Mouse (Mus musculus) gastrocnemius, adult 18-20 months (tissue): ENCODE results near the gene Mmaa. TPM values are rescaled to one million over a fixed set of nuclear protein-coding genes. Genes with fewer than 3 reads are reported as not detected.

Experiments
- DNase-seq: peaks from one replicate; pipeline ENCODE4 v3.0.0; 2021; ENCODE audit warnings: low spot score
- long read RNA-seq, 2 experiments: library from polyadenylated mRNA; stranded (forward); transcript quantifications; one replicate each; pipeline ENCODE4 v2.0.0; 2021
- total RNA-seq, 2 experiments: library from RNA; stranded (reverse); gene quantifications; 2 replicates each; pipeline ENCODE4 v1.2.3; 2021

Gene Mmaa
- total RNA-seq, result 10 to 100 TPM; 17.3 to 19.3 TPM
- long read RNA-seq, experiment 1, full-length matches to known transcripts, result 5 of 30 reads
- long read RNA-seq, experiment 1, partial matches to known transcripts, result 13 of 30 reads
- long read RNA-seq, experiment 1, other reads (novel, unspliced or antisense), result 12 of 30 reads
- long read RNA-seq, experiment 2, full-length matches to known transcripts, result 3 of 27 reads
- long read RNA-seq, experiment 2, partial matches to known transcripts, result 13 of 27 reads
- long read RNA-seq, experiment 2, other reads (novel, unspliced or antisense), result 11 of 27 reads

GRCm38 (mm10) chr8:79294610-79295275 is at the start of gene Mmaa:
Gene Mmaa, minus strand, starts transcription at chr8:79294937.
- DNase-seq, result peak; percentile 96

GRCm38 (mm10) chr8:79341236-79341635 is 46.5 kb upstream of the Mmaa start:
- no peak for DNase-seq

GRCm38 (mm10) chr8:79339555-79339954 is 44.8 kb upstream of the Mmaa start:
- DNase-seq, result peak; percentile 43

GRCm38 (mm10) chr8:79338619-79339018 is 43.9 kb upstream of the Mmaa start:
- DNase-seq, result no peak

GRCm38 (mm10) chr8:79332109-79332900 is 37.6 kb upstream of the Mmaa start:
- no peak for DNase-seq

GRCm38 (mm10) chr8:79331571-79331970 is 36.8 kb upstream of the Mmaa start:
- DNase-seq, result no peak

- DNase-seq, result peak; percentile 57
These were observed 36.3 kb upstream of the Mmaa start for GRCm38 (mm10) chr8:79331017-79331416.

- no peak for DNase-seq
These were observed 35.0 kb upstream of the Mmaa start for GRCm38 (mm10) chr8:79329735-79330134.

- DNase-seq, result no peak
These were observed 34.4 kb upstream of the Mmaa start for GRCm38 (mm10) chr8:79329182-79329581.

GRCm38 (mm10) chr8:79325510-79325909 is 30.8 kb upstream of the Mmaa start:
- no peak for DNase-seq

- DNase-seq, result no peak
These were observed 30.2 kb upstream of the Mmaa start for GRCm38 (mm10) chr8:79324928-79325327.

GRCm38 (mm10) chr8:79324036-79324435 is 29.3 kb upstream of the Mmaa start:
- no peak for DNase-seq

- no peak for DNase-seq
These were observed 28.4 kb upstream of the Mmaa start for GRCm38 (mm10) chr8:79323121-79323520.

GRCm38 (mm10) chr8:79310801-79311200 is 16.1 kb upstream of the Mmaa start:
- DNase-seq, result no peak

- DNase-seq, result no peak
These were observed 11.2 kb upstream of the Mmaa start for GRCm38 (mm10) chr8:79305941-79306340.

GRCm38 (mm10) chr8:79301548-79301947 is 6.8 kb upstream of the Mmaa start:
- DNase-seq, result no peak

- DNase-seq, result no peak
These were observed 5.0 kb upstream of the Mmaa start for GRCm38 (mm10) chr8:79299704-79300103.

- peak; percentile 59 for DNase-seq
These were observed 3.0 kb upstream of the Mmaa start for GRCm38 (mm10) chr8:79297763-79298162.

GRCm38 (mm10) chr8:79295276-79296105 is 754 bp upstream of the Mmaa start:
- DNase-seq, result no peak

GRCm38 (mm10) chr8:79293841-79294240 is 896 bp downstream of the Mmaa start:
- no peak for DNase-seq

GRCm38 (mm10) chr8:79292712-79293264 is 1.9 kb downstream of the Mmaa start:
- DNase-seq, result no peak
